Mouse (Mus musculus) left cerebral cortex, adult 6 months (tissue): Measurements from ENCODE around the gene Arhgap40. TPM values are rescaled to one million over a fixed set of nuclear protein-coding genes. Genes with fewer than 3 reads are reported as not detected.

Experiments used
- long read RNA-seq, 2 experiments: library from polyadenylated mRNA; unstranded; transcript quantifications; one replicate each; pipeline ENCODE4 v2.0.0; 2019 to 2020
- polyA plus RNA-seq: library from polyadenylated mRNA; unstranded; fragments of <200 nt; fragmentation: Nextera tagmentation; gene quantifications from 2 replicates; pipeline ENCODE4 v1.2.3, GENCODE M21; 2021

Arhgap40 gene
- polyA plus RNA-seq = 0.53 and 0.87 TPM in 2 replicates
- long read RNA-seq, experiment 1, partial matches to known transcripts = 0 of 2 reads
- long read RNA-seq, experiment 1, other reads (novel, unspliced or antisense) = 2 of 2 reads
- long read RNA-seq, experiment 2, partial matches to known transcripts = 0 of 1 reads
- long read RNA-seq, experiment 2, other reads (novel, unspliced or antisense) = 1 of 1 reads

DNA sequence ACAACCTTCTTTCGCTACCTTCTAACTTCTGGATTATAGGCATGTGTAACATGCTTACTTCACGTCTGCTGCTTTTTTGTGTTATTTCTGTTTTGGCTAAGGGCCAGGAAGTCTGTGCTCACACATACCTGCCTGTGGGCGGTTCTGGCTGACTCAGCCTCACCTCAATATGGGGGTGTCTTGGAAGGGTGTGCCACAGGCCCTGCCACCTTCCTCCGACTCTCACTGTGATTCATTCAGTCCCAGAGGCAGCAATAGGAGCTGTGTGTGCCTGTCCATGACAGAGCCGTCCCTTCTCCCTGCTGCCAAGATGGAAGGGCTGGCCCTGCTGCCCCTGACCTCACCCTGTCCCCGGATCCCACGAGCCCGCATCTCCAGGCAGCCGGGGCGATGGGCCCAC lies at the start of gene Arhgap40:
Gene Arhgap40, plus strand, starts transcription at position 269 of the 400 bp plus-strand sequence.

GRCm38 (mm10) chr2:158501836-158502812 lies 10.5 kb upstream of the Arhgap40 start, which contains the start of gene Adig:
Gene Adig, plus strand, starts transcription at chr2:158502612.

Other genes with a start within 250 kb of the Arhgap40 start
- gene Lbp, start 206.3 kb upstream of the Arhgap40 start, polyA plus RNA-seq = 1.2 TPM in 2 replicates
- 35.2 and 42.7 TPM in 2 replicates for gene Snhg11, start 137.2 kb upstream of the Arhgap40 start, polyA plus RNA-seq
- gene Ralgapb, start 102.9 kb upstream of the Arhgap40 start, polyA plus RNA-seq = 9.6 and 46.0 TPM in 2 replicates
- gene Adig, start 10.2 kb upstream of the Arhgap40 start, polyA plus RNA-seq = not detected in 2 replicates
- 9.1 and 15.5 TPM in 2 replicates for gene Slc32a1, start 98.0 kb downstream of the Arhgap40 start, polyA plus RNA-seq
- gene Actr5, start 112.1 kb downstream of the Arhgap40 start, polyA plus RNA-seq = 1.6 and 4.8 TPM in 2 replicates
- gene Ppp1r16b, start 152.6 kb downstream of the Arhgap40 start, polyA plus RNA-seq = 33.5 and 197 TPM in 2 replicates